Mouse (Mus musculus): ENCODE measurements around the gene Vmn1r203.
"Not testable (repeated sequence)": the region's sequence is repeated elsewhere in the genome, so short reads cannot be mapped to it uniquely, and the experiment has no call there.

Gene Vmn1r203

GRCm38 (mm10) chr13:22517814-22518213 is at the start of gene Vmn1r203:
Vmn1r203 (plus strand) TSS chr13:22518114.
- no peak for DNase-seq

- no peak for DNase-seq
Measured at GRCm38 (mm10) chr13:22471623-22472022, 46.3 kb upstream of the Vmn1r203 start, which contains the start of gene Vmn1r201. Vmn1r201 (plus strand) TSS chr13:22471923.

GRCm38 (mm10) chr13:22502431-22502830 is 15.5 kb upstream of the Vmn1r203 start:
- no peak for DNase-seq

- DNase-seq: no peak
Measured at GRCm38 (mm10) chr13:22505281-22505680, 12.6 kb upstream of the Vmn1r203 start, which contains the start of gene Vmn1r202. Vmn1r202 (minus strand) TSS chr13:22505381.

- not testable (repeated sequence) for DNase-seq
Measured at GRCm38 (mm10) chr13:22552898-22553297, 35.0 kb downstream of the Vmn1r203 start, which contains the start of gene Vmn1r204. Vmn1r204 (plus strand) TSS chr13:22553198.

GRCm38 (mm10) chr13:22574911-22575310 is 57.0 kb downstream of the Vmn1r203 start:
- not testable (repeated sequence) for DNase-seq
